Mouse (Mus musculus): Measurements from ENCODE around the gene Gucy2c.

Gucy2c gene

GRCm38 (mm10) chr6:136669274-136669673, 112.3 kb downstream of the Gucy2c start:
- no peak for DNase-seq (ENCODE audit: low read depth, low spot score)

DNA sequence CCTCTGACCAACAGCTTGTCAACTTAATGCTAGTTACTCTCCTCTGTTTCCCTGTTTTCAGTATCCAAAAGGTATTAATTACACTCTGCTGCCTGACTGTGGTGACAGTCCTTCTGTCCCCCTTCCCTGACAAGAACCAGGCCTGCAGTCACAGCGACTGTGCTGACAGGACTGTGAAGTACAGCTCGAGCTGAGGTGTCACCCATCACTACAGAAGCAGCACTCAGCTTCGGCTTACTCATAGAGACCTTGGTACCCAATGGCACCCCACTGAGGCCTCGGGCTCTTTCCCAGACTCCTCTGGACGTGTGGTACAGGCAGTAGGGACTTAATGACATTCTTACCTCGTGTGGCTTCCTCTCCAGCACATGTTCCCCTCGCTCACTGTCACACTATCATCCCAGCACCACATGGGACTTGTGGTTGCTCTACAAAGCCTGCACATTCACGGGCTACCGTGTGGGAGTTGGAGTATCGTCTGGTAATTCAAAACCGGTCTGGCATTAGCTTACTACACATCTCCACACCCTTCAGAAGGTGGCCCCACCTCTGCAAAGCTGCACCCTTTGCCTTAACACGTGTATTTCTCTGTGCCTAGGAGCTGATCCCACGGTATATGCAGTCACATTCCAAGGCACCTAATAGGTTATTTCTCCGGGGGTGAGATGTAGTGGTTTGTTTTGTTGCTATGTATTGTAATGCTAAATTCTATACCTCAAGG, 113.1 kb downstream of the Gucy2c start:
- DNase-seq (ENCODE audit: low read depth, low spot score), result no peak

GRCm38 (mm10) chr6:136662063-136662462, 119.5 kb downstream of the Gucy2c start:
- no peak for DNase-seq (ENCODE audit: low read depth, low spot score)

- DNase-seq (ENCODE audit: low read depth, low spot score), result no peak
Observed at GRCm38 (mm10) chr6:136661706-136662016, 119.9 kb downstream of the Gucy2c start, which contains the start of gene Plbd1. Gene Plbd1, minus strand, starts transcription at chr6:136661928.

DNA sequence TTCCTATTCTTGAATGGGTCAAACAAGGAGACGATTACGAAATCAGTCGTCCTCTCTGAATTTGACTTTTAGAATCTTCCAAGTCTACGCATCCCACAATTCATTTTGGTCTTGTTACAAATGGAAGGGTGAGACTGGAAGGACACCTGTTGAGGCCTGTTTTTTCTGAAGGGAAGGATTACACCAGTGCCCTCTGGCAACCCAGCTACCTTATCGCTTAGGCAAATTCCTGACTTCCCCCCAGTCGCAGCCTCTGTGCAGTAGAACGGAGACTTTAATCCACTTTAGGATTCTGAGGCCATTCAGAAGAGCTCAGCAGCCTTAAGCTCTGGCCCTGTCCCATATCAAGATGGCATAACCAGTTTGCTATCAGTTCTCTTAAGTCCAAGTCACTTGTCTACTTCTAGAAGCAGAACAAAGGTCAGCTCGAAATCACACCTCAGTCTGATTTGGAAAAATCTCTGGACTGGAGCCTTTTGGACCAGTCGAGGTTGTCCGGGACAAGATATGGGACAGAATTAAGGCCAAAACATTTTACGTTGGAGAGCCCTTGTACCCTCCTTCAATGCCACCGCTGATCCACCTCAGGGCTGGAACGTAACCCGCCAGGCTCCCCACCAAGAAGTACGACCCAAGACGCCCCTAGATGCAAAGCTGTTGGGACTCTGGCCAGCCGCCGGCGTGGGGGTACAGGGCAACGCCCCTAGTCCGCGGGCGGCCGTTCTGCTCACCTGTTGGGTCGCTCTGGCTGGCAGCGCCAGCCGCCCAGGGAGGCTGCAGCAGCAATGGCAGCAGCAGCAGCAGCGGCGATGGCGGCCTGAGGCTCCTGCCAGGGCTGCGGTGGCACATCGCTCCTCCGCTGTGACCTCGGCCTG, 120.5 kb downstream of the Gucy2c start:
- DNase-seq (ENCODE audit: low read depth, low spot score), result no peak

DNA sequence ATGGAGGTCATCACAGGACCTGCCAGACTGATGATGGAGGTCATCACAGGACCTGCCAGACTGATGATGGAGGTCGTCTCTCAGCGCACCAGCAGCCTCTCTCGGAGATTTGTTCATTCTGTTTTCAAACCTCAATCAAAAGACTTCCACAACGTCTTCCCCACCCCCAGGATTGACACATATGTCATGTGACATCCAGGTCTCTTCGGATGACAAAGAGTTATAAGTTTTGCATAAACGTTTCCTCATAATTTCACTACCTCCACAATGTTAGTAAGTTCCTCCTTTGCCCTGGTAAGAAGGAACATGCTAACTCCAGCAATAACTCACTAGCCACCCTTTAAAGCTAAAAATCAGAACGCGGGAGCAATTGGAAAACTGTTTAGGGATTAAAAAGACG, 122.3 kb downstream of the Gucy2c start:
- peak; percentile 47 for DNase-seq (ENCODE audit: low read depth, low spot score)

- no peak for DNase-seq (ENCODE audit: low read depth, low spot score)
Observed at GRCm38 (mm10) chr6:136658303-136658702, 123.3 kb downstream of the Gucy2c start.

- no peak for DNase-seq (ENCODE audit: low read depth, low spot score)
Observed at GRCm38 (mm10) chr6:136655786-136656185, 125.8 kb downstream of the Gucy2c start.

- DNase-seq (ENCODE audit: low read depth, low spot score), result no peak
Observed at GRCm38 (mm10) chr6:136654470-136654869, 127.1 kb downstream of the Gucy2c start.

DNA sequence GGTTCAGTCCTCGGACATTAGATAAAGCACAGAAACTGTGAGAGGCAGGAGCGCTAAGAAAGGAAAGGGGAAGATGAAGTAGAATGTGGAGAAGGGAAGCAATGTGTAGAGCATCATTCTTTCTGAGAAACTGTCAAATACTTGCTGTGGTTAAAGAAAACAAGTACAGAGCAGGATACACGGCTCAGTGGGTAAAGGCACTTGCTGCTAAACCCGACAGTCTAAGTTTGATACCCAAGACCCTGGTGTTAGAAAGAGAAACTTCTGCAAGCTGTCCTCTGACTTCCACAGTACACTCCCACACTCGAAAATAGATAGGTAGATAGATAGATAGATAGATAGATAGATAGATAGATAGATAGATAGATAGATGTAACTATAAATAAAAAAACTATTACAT, 128.2 kb downstream of the Gucy2c start:
- peak; percentile 55 for DNase-seq (ENCODE audit: low read depth, low spot score)

DNA sequence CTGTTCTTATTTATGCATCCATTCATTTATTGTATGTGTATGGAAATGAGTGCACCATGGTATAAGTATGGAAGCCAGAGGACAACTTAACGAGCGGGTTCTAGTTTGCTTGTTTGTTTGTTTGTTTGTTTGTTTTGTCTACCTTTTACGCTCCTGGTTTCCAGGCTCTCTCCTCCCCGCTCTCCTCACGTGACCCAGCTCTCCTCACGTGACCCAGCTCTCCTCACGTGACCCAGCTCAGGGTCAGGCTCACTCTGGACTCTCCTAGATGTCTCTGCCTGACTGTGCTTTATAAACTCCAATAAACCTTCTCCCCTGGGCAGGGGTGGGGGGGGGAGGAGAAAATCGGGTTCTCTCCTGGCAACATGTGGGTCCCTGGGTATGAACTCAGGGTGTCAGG, 130.9 kb downstream of the Gucy2c start:
- no peak for DNase-seq (ENCODE audit: low read depth, low spot score)

DNA sequence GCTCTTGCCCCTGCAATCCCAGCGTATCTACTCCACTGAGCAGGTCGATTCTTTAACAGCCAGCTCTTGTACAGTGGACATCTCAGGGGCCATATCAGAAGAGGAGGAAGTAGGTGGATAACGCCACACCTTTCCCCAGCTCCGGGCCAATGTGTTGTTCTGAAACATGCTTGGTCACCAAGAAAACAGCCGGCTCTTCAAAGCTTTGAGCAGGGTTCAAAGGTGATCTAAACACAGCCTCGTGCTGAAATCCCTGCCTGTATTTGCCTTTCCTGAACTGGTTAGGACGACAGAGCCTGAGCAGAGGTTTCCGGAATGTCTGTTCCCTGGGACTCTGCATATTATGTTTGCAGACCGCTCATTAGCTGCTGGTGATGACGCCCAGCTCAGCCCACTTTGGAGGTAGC, 134.1 kb downstream of the Gucy2c start:
- no peak for DNase-seq (ENCODE audit: low read depth, low spot score)

Measured in A20 (cell line).